Mouse (Mus musculus): ENCODE measurements around the gene Uqcrfs1. TPM values are rescaled to one million over a fixed set of nuclear protein-coding genes. Genes with fewer than 3 reads are reported as not detected.

Uqcrfs1 gene
- 106 TPM for polyA plus RNA-seq (2014; fragmentation: Illumina TruSeq; extraction: RNeasy Lipid Tissue Mini Kit (QIAGEN cat#74804))

DNA sequence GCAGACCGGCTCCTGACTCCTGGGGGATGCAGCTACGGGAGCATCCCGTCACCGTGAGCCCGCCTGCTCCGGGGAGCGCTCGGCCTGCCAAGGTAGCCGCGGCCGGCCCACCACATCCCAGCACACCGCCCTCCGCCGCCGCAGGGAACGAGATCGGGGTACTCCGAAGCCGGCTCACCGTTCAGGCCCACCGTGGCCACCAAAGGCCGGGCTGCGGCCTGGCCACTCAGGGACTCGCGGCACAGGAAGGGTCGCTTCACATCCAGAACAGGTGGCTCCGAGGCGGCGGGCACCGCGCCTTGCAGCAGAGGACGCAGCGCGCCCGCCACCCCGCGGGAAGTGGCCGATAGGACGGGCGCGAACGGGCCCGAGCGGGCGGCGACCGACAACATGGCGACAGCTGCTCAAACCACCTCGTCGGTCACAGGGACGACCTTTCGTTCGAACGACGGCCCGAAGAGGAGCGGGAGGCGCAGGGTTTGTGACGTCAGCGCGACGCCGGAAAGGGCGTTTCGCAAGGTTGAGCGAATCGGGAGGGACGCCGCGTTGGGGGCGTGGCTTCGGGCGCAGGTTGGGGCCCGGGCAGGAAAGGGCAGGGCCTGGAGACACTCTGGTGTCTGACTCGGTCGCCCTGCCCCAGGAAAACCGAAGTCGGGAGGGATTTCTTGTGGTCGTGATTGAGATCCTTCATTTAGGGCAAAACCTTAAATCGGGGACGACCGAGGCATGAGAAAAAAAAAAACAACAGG is at the start of gene Uqcrfs1:
Uqcrfs1 (minus strand) TSS at position 507 of the 749 bp plus-strand sequence.

Other genes with a start within 250 kb of the Uqcrfs1 start
- 4.4 TPM for gene Agtr1a, start 208.9 kb downstream of the Uqcrfs1 start, polyA plus RNA-seq (2014; fragmentation: Illumina TruSeq; extraction: RNeasy Lipid Tissue Mini Kit (QIAGEN cat#74804))
- gene Dusp22, start 114.6 kb upstream of the Uqcrfs1 start, polyA plus RNA-seq (2014; fragmentation: Illumina TruSeq; extraction: RNeasy Lipid Tissue Mini Kit (QIAGEN cat#74804)) = 19.3 TPM
- gene Irf4, start 203.9 kb upstream of the Uqcrfs1 start, polyA plus RNA-seq (2014; fragmentation: Illumina TruSeq; extraction: RNeasy Lipid Tissue Mini Kit (QIAGEN cat#74804)) = 1.5 TPM